ENCODE assay signal across 16 mouse cellular contexts in the genomic region with DNA sequence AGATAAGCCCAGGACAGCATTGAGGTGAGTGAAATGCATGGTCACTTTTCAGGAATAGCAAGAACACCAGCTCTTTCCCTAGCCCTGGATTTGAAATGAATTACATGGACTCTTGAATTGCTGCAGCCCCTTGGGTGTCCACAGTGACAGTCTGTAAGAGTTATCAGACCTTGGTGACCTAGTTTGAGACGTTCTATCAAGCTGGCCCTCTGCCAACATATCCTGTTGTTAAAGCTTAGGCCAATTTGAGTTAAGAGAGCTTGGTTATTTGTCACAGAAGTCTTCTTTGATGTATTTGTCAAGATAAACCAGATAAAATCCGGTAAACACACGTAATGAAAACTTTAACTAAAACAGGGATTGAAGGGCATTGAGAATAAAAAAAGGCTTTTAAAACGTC.
DNase-seq lines count a peak whose midpoint lies in the region; ATAC-seq and TF ChIP-seq lines count a peak whose summit lies in the region.
"Had no signal": no experiment of that assay in that cellular context is flagged by ENCODE, and none has a peak within 500 bp of the region (broad histone marks: within the 10 kb centered on the region; RNA-seq: fewer than 3 reads in every experiment).

No protein-coding gene starts in this region.

- no peak for TF ChIP-seq CTCF in hindbrain, postnatal 0 days (IDR thresholded peaks at IDR 0.05; ENCODE audit: low read depth)
- no peak for TF ChIP-seq CTCF in layer of hippocampus, adult 2 months (conservative IDR thresholded peaks at IDR 0.05)

- no peaks in the 10 kb centered on the region for H3K27me3 ChIP-seq in hindbrain, postnatal 0 days (ENCODE audit: insufficient read depth, low read length)
- no peaks in the 10 kb centered on the region for H3K27me3 ChIP-seq in hindbrain, embryonic 16.5 days (replicated peaks; ENCODE audit: control insufficient read depth, insufficient read depth, low read length)
- H3K27me3 ChIP-seq: embryonic facial prominence, embryonic 12.5 days; forebrain, embryonic 15.5 days; heart, embryonic 15.5 days; hindbrain, embryonic 13.5 days had no signal

- no peak overlapping the region for H3K4me3 ChIP-seq in hindbrain, postnatal 0 days (ENCODE audit: low read length)
- no peak overlapping the region for H3K4me3 ChIP-seq in hindbrain, embryonic 16.5 days (ENCODE audit: low read length)
- no peak overlapping the region for H3K4me3 ChIP-seq in layer of hippocampus, adult 2 months
- H3K4me3 ChIP-seq: embryonic facial prominence, embryonic 12.5 days; forebrain, embryonic 15.5 days; heart, embryonic 10.5 days; heart, embryonic 15.5 days; hindbrain, embryonic 13.5 days had no signal

- 61% methylated on average over 4 of the region's 4 CpGs for WGBS in hindbrain, postnatal 0 days
- WGBS in hindbrain, embryonic 16.5 days, result 62% methylated on average over 4 of the region's 4 CpGs

- no peaks in the 10 kb centered on the region for H3K9me3 ChIP-seq in hindbrain, postnatal 0 days (ENCODE audit: low read length)
- H3K9me3 ChIP-seq in hindbrain, embryonic 16.5 days (ENCODE audit: control insufficient read depth, low read length), result no peaks in the 10 kb centered on the region
- H3K9me3 ChIP-seq: embryonic facial prominence, embryonic 12.5 days; forebrain, embryonic 15.5 days; heart, embryonic 10.5 days; heart, embryonic 15.5 days; hindbrain, embryonic 13.5 days had no signal

- no peak overlapping the region for H3K27ac ChIP-seq in hindbrain, postnatal 0 days
- H3K27ac ChIP-seq in hindbrain, embryonic 16.5 days (ENCODE audit: low read depth, low read length), result no peak overlapping the region
- no peak overlapping the region for H3K27ac ChIP-seq in layer of hippocampus, adult 2 months
- H3K27ac ChIP-seq: embryonic facial prominence, embryonic 12.5 days; forebrain, embryonic 15.5 days; heart, embryonic 10.5 days; heart, embryonic 15.5 days; hindbrain, embryonic 13.5 days had no signal

- DNase-seq in hindbrain, postnatal 0 days (ENCODE audit: low spot score), result peak; percentile 33
- DNase-seq in retina, postnatal 1 day, result peak; percentile 54
- no peak for DNase-seq in retina, embryonic 14.5 days (ENCODE audit: low spot score)
- DNase-seq in adrenal gland, postnatal 14 days, result peak; percentile 9
- no peak for DNase-seq in layer of hippocampus, adult 2 months (ENCODE audit: low spot score in 2 of 2)
- DNase-seq: cerebellum, adult 18-20 months; gastrocnemius, postnatal 36 days; heart, adult 11 months; heart, postnatal 14 days had no signal

- H3K36me3 ChIP-seq in hindbrain, postnatal 0 days (ENCODE audit: insufficient read depth, low read length), result no peaks in the 10 kb centered on the region
- H3K36me3 ChIP-seq in hindbrain, embryonic 16.5 days (ENCODE audit: control insufficient read depth, insufficient read depth, low read length), result no peaks in the 10 kb centered on the region
- H3K36me3 ChIP-seq: embryonic facial prominence, embryonic 12.5 days; forebrain, embryonic 15.5 days; heart, embryonic 10.5 days; heart, embryonic 15.5 days; hindbrain, embryonic 13.5 days had no signal

- no peak overlapping the region for H3K9ac ChIP-seq in hindbrain, postnatal 0 days (replicated peaks; ENCODE audit: low read length)
- no peak overlapping the region for H3K9ac ChIP-seq in hindbrain, embryonic 16.5 days (ENCODE audit: low read depth, low read length)
- H3K9ac ChIP-seq: embryonic facial prominence, embryonic 12.5 days; forebrain, embryonic 15.5 days; heart, embryonic 15.5 days; hindbrain, embryonic 13.5 days had no signal

- no peak overlapping the region for H3K4me2 ChIP-seq in hindbrain, postnatal 0 days (ENCODE audit: low read depth, low read length)
- no peak overlapping the region for H3K4me2 ChIP-seq in hindbrain, embryonic 16.5 days (ENCODE audit: low read length)
- H3K4me2 ChIP-seq: embryonic facial prominence, embryonic 12.5 days; forebrain, embryonic 15.5 days; heart, embryonic 15.5 days; hindbrain, embryonic 13.5 days had no signal

- no peak for ATAC-seq in hindbrain, postnatal 0 days
- no peak for ATAC-seq in hindbrain, embryonic 16.5 days
- ATAC-seq: forebrain, embryonic 15.5 days; intestine, embryonic 16.5 days had no signal

- no peaks in the 10 kb centered on the region for H3K4me1 ChIP-seq in hindbrain, postnatal 0 days (ENCODE audit: insufficient read depth, low read length)
- H3K4me1 ChIP-seq in hindbrain, embryonic 16.5 days (ENCODE audit: control insufficient read depth, insufficient read depth, low read depth, low read length), result no peaks in the 10 kb centered on the region
- H3K4me1 ChIP-seq: embryonic facial prominence, embryonic 12.5 days; heart, embryonic 10.5 days; heart, embryonic 15.5 days; hindbrain, embryonic 13.5 days had no signal

Comparison
In these comparisons a context has a peak if more than half of its experiments do, and no peak if none do; other contexts are left out.
1. DNase-seq: peak in hindbrain, postnatal 0 days (single experiment), retina, postnatal 1 day (single experiment) and adrenal gland, postnatal 14 days (single experiment); none in retina, embryonic 14.5 days (single experiment) and layer of hippocampus, adult 2 months (0 of 2).